Mouse (Mus musculus): ENCODE data around the gene Lmntd1.

Gene Lmntd1

DNA sequence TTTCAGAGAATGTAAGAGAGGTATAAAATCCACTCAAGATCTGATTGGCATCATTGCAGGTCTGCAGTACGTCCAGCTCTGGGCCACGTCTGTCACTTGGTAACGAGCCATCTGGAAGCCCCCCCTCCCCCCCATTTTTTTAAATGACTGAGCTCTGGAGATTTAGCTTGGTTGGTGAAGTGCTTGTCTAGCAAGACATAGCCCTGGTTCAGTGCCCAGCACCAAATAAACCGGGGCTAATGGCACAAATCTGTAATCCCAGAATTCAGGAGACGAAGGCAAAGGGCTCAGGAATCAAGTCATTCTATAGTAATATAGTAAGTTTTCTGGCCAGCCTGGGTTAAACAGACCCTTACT is 130.8 kb downstream of the Lmntd1 start:
- DNase-seq, result peak; percentile 59 to 61

DNA sequence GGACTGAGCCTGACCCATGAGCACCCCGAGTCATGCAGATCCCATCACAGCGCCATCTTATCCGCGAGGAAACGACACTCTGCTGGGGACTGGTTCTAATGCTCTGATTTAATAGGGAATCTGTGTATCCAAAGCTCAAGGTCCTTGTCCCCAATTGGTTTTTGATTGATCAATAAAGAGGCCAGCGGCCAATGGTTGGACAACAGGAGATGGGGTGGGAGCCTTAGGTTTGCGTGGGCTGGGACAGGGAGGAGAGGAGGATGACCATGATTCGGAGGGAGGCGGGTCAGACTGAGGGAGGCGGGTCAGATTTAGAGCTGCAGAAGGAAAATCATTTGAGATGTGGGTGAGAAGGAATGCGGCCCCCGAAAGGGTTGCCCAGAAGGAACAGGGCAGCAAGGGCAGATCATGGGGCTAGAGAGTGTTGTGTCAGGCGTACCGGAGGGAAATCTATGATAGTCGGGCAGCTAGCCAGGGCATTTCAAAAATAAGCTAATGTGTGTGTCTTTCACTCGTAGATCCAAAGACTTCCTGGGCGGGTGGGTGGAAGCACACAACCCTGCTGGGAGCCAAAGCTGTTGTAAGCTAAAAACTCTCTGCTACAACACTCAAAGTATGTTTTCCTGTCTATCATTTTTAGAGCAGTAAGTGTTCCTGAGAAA is 131.3 kb downstream of the Lmntd1 start:
- DNase-seq, result peak; percentile 76 to 78

DNA sequence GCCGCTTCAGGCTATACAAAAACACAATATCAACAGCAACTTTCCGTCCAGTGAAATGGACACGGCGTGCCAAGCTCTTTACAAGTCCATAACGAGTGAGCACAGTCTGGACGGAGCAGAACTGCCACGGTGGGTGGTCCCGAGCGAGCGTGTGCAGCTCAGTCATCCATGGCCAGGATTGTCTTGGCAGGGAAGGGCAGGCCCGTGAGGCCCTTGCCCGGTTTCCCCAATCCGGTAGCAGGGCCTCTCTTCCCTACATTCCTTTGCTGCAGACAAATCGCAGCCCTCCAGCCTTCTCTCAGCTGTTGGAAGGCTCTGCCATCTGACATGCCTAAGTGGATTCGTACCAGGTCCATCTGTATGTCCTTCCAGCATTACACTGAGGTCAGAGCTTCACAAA is 132.2 kb downstream of the Lmntd1 start:
- peak; percentile 83 to 92 for DNase-seq

DNA sequence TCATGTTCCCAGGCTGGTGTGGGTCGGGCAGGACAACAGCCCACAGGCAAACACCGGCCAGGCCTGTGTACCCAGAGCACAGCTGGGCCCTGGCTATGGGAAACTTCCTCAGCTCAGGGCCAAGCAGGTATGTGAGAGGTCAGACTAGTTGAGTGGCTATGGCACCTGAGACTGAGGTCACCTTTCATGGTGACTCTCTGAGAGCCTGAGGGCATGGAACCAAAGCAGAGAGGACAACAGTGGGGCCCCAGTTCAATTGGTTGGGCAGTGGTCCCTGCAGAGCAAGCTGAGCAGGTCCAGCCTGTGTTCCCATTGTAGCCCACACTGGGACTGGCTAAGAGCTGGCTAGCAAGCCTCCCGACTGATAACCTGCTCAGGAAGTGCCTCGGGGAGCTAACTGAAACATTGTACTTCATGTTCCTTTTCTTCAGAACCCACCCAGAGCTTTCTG is 135.3 kb downstream of the Lmntd1 start:
- DNase-seq, result no peak

DNA sequence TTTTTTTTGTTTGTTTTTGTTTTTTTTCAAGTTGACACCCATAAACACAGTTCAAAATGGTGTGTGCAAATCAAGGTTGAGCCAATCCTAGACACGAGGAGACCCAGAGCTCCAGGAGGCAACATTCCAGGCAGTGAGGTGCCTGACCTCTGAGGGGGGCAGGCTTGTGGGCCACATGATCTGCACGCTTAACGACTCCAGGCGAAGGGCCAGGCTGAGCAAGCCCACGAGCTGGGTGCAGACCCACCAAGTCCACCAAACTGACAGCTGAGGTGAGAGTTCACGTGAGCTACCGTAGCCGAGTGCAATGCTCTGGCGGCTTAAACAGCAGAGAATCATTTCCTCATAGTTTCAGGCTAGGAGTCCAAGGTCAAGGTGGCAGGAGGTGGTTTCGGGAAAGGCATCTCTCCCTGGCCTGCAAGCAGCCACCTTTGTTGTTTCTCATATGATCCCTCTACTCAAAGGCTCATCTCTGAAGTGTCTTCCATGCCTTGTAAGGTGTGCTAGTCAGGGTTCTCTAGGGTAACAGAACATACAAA is 136.7 kb downstream of the Lmntd1 start:
- DNase-seq, result no peak

DNA sequence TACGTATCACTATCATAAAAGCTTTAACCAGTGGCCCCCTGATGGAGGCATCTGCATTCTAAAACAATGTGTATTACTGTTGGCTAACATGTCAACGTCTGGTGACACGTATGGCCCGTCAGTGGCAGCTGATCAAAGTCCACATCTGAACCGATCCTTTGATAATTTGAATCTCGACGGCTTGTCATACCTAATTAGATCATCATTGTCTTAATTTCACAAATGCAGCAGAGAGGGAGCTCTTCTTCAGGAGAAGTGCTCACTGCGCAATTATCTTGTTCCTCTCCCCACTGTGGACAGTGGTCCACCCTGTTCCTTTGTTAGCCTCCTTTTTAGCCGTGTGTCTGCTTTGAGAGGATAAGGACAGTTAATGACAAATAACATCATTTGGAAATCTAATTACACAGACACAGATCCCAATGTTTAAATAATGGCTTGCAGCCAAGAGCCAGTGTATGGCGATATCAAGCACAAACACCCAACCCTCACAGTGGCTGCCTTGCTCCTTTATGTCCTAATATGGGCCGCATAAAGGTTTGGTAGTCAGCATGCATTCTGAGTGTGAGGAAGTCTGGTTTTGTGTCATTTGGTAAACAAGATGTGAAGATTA is 142.4 kb downstream of the Lmntd1 start:
- DNase-seq, result peak; percentile 37 to 44

DNA sequence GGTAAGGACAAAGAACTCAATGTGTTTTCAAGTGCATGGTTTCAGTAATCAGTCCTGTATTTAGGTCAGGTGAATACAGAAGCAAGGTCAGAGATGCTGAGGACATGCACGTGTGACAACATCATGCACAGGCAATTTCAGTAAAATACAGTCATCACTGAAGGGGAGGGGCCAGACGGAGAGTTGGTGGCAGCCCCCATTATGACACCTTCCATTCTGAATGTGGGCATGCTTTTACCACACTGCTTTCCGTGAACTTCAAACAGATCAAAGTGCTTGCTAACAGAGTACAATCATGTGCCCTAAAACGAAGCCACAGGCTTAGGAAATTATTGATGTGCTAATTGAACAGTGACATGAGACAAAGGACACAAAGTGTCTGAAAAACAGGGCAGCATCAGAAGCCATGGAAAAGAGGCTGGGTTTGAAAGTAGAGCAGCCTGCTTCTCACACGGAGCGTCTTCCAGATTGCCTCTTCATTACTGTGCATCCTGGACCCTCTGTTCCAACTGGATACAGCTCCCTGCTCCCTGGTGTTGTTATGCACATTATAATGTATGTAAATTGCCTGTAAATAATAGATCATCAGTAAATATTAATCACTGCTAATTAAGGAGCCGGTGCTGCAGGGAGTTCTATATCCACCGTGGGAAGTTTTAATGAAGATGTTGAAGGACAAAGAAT is 144.7 kb downstream of the Lmntd1 start:
- no peak for DNase-seq

DNA sequence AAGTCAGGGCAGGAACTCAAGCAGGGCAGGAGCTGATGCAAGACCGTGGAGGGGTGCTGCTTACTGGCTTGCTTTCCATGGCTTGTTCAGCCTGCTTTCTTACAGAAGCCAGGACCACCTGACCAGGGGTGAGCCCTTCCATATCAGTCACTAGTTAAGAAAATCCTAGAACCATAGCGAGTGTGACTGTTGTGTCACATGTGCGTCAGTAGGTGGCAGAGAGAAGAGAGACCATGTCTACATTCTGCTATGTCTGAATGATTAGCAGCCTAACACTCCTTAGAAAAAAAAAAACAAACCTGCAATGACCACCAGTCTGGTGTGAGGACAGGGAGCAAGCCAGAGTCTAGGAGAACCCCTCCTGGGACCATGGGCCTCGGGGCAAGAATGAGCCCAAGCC is 150.1 kb downstream of the Lmntd1 start:
- DNase-seq, result no peak

DNA sequence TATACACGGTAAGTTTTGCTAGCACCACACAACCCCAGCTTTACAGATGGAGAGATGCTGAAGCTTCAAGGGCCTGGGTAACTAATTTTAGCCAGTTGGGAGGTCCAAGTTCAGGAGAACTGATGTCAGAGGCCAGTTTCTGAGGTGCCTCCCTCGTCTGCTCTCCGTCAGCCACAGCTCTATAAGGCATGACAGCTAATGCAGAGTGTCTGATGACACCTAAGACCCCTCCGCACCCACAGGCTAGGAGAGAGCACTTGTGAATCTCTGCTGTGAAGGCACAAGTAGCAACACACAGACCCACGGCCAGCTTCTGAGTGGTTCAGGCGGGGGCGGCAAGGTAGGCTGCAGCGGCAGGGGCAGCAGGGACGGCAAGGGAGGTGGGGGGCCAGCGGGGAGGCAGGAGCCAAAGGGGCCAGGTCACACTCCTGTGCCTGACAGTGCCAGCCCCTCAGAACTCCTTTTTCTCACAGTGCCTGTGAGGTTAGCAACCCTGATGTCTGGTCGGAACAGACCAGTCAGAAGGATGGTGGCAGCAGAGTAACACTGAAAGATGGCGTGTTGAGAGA is 151.4 kb downstream of the Lmntd1 start:
- no peak for DNase-seq

DNA sequence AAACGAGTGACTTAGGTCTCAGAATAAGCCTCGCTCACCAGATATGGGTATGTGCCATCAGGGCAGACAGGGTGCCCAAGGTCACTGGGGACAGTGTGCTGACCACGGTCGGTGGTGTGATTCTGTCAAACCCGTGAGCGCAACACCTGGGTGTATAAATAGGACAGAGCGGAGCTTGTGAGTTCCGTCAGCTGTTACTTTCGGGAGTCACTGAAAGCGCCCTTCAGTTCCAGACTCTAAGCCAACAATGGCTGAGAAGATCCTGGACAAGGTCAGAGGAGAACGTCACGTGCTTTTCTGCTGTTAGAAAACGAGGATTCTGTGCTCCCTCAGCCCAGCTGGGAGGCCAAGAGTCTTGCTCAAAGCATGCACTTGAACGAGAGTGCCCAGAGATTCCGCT is 157.1 kb downstream of the Lmntd1 start:
- DNase-seq, result no peak

DNA sequence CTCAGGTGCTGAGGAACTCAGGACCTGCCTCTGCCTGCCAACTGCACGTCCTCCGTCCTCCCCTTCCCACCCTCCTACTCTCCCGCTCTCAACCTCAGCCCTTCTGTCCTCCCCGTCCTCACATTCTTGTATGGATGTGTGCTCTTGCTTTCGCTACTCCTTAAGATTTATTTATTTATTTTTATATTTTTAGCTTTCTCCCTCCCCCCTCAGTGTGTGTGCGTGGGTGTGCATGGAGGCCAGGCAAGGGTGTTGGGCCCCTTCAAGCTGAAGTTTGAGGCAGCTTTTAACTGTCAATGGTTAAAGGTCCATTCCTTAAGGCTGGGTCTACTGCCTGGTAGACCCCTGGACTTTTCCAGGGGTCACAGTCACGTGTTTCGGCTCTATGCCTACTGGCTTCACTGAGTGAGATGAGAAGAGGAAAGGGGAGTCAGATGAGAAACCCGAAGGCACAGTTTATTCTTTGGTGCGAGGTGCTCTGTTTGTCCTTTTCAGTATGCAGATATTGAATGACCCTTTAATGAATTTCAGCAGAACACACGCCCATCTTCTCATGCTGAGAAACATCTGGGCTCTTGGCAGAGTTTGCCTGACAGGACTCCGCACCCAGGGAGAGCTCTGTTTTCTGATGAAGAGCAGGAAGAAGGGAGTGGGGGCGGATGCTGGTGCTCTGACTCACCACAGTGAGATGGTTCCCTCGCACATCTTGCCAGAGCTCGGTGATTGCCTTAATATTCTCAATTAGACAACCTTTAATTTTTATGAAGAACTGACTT is 163.3 kb downstream of the Lmntd1 start:
- DNase-seq, result peak; percentile 38 to 56

DNA sequence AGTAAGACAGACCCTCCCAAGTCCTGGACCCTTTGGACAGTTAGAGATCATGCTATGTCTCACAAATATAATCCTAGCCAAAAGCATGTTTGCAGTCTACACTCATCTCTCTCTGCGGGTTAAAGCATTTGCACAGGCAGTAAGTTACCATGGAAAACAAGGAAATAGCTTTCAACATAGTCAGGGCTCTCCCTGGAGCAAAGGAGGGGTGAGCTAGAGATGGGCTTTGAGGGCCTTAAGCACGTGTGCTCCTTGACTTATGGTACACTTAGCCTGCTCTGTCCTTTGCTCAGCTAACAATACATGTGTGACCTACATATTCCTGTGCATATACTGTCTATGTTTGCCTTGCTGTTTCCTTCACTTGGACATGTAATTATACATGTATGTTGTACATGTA is 165.8 kb downstream of the Lmntd1 start:
- DNase-seq, result no peak

DNA sequence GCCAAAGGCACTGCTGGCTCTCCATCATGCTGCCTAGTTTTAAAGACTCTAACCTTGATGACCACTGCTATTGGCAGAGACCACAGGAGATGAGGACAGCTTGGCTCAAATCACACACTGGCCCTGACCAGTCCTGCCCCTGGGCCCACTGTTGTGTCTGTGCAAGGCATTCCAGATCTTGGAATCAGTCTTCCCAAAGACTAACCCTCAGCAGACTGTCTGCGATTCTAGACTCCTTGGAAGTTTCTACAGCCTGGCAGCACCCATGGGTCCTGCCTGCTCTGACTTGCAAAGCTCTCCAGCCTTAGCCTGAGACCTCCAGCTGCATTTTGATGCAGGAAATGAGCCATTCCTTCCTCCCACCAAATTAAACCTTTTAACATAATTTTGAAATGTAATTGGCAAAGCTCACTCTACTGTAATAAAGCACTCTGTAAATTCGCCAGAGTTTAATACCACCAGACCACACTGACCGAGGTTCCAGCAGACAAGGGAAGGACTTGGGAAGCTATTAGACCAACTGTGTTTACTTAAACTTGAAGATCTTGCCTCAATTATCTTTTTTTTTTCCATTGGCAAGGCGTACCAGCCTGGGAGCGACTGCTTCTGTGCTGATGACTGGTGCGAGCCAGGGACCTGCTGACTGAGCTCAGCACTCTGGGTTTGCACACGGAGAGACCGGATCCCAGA is 168.2 kb downstream of the Lmntd1 start:
- DNase-seq, result peak in 1 of 2 experiments; percentile 49

DNA sequence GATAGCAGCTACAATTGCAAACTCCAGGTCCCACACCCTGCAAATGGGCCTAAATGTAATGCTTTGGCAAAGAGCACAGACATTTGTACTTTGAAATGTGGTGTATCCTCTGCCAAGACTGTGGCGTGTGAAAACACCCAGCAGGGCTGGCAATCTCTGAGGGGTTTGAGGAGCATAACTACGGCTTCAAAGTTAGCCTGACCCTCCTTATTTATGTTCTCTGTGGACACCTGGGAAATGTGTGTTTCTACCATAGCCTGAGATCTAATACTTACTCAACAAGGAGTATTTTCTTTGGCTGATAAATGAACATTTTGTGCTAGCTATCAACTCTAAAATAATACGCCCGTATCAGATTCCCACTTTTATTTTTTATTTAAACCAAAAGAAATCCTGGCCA is 168.7 kb downstream of the Lmntd1 start:
- peak in 1 of 2 experiments; percentile 20 for DNase-seq

DNA sequence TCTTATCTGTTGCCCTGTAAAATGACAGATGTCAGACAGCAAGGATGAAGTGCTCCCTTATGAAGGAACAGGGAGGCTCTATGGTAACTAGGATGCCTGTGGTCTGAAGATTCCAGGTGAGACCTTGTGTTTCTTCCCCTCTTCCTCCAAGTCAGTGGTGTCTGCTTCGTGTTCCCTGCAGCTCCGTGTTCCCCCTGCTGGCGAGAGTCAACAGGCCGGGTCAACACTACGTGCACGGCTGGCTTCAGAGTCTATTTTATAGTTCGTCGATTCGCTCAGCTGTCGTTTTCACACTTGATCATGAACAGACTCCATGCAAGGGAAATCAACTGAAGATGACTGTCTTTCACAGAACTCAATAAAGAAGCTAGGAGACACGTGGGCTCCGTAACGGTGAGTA is 171.3 kb downstream of the Lmntd1 start:
- peak; percentile 42 to 45 for DNase-seq

DNA sequence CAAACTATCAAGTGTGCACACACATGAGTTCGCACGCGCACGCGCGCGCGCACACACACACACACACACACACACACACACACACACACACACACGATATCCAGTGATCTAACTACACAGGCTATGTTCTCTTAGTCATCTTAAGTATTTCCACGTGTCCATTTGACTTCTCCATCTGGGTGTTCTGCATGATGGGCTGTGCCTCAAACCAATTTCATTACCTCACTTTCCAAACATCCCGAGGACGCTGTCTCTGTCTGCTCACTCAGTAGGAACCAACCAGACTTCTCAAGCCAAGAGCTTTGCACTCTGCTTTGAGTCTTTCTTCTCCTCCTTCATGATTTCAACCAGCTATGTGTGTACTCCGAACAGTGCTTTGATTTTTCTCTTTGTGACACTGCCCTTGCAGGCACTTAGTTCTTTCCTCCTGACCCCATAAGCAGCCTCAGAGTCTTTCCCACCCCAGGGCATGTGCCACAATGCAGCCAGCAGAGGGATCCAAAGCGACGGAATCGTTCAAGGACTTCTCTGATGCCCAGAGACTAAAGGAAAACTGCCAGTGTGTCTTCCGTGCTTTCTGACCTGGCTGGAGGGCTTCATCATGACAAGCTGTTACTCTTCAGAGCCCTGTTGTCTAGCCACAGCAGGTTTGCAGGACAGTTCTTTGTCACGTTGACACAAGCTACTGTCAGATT is 172.6 kb downstream of the Lmntd1 start:
- DNase-seq, result peak; percentile 84

DNA sequence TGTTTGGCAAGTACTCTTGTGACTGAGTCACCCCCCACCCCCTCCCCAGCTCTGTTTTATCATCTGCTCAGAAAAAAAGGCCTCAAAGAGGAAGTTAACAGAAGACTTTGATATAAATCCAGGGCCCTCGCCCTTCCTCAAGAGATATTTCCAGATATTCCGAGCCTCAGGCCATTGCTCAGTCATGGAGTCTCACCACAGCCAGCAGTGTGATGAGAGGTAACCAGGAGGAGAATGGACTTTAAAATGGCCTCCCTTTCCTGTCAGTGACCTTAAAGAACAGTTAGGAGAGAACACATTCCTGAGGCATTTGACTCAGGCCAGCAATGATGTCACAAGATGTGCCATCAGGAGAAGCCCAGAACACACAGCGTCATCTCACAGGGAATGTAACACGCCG is 175.3 kb downstream of the Lmntd1 start:
- no peak for DNase-seq

DNA sequence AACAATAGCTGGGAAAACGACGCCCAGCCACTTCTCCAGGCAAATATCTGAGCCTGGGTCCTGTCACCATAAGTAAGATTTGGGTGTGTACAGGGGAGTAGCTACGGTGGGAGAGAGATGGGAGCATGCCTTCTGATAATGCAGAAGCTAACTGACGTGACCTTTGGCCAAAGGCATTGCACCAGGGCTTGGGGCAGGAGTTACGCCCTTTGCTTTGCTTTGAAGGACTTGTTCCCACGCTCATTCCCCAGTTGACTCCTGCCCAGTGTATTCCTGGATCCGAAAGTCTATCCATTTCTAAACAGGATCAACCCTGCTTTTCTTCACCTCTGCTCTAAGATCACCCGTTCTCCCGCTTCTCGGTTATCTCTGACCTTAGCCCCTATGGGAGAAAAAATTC is 178.4 kb downstream of the Lmntd1 start:
- DNase-seq, result no peak

DNA sequence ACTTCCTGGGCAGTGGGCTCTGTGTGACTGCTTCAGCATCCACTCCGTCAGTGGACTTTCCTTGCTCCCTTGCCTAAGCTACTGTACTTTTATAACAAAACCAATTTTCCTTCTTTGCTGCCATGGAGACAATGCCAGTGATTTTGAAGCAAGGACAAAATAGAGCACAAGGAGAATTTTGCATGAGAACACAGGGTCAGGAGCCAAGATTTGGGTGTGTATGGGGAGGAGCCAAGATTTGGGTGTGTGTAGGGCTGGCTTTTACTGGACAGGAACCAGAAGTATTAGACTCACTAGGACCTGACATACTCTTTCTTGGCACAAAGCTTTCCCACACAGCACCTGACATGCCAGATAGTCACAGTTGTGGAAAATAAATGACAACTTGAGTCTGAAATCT is 179.0 kb downstream of the Lmntd1 start:
- DNase-seq, result no peak

DNA sequence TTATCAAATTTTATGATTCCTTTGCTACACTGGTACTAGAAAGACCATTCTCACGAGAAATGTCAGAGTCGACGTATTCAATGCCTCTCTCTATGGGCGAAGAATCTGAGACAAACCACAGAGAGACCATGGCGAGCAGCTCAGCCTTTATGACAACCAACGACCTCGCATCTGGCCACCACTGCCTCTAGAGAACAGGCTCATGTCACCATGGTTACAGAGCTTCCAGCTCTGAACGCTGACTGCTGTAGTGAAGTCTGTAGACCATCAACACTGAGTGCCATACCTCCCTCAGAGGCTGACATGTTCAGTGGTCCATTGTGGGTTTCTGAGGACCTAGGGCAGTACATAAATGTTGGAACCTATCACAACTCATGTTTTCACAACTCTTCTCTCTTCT is 180.2 kb downstream of the Lmntd1 start:
- no peak for DNase-seq
